Mouse (Mus musculus) inflammation-experienced regulatory T-cells, adult 6 months (primary cell): ENCODE measurements around the gene Sall4. TPM values are rescaled to one million over a fixed set of nuclear protein-coding genes. Genes with fewer than 3 reads are reported as not detected.

ENCODE experiments used
- ATAC-seq: one replicate; pipeline ENCODE4 v1.8.0; 2017
- polyA plus RNA-seq, 3 experiments: library from polyadenylated mRNA; unstranded; fragments of 100-300 nt; shearing (Covaris generic); gene quantifications; one replicate each; pipeline ENCODE4 v1.2.1; 2017

The Sall4 gene
- under 1 TPM in 1 of 3 experiments, not detected in 2; 0.13 TPM for polyA plus RNA-seq

- ATAC-seq: no peak
These were observed at the start of gene Sall4 for GRCm38 (mm10) chr2:168767582-168767981. TSS of gene Sall4 (minus strand) at chr2:168767943.

GRCm38 (mm10) chr2:168813243-168813642 is 45.5 kb upstream of the Sall4 start:
- ATAC-seq: no peak

GRCm38 (mm10) chr2:168809895-168810294 is 42.2 kb upstream of the Sall4 start:
- ATAC-seq: no peak

- no peak for ATAC-seq
These were observed 39.9 kb upstream of the Sall4 start for GRCm38 (mm10) chr2:168807681-168808080.

- no peak for ATAC-seq
These were observed 36.1 kb upstream of the Sall4 start for GRCm38 (mm10) chr2:168803849-168804248.

- ATAC-seq: no peak
These were observed 31.6 kb upstream of the Sall4 start for GRCm38 (mm10) chr2:168799326-168799725.

GRCm38 (mm10) chr2:168798921-168799320 is 31.2 kb upstream of the Sall4 start:
- no peak for ATAC-seq

- ATAC-seq: no peak
These were observed 23.5 kb upstream of the Sall4 start for GRCm38 (mm10) chr2:168791115-168791802.

- ATAC-seq: no peak
These were observed 18.4 kb upstream of the Sall4 start for GRCm38 (mm10) chr2:168786174-168786573.

- no peak for ATAC-seq
These were observed 12.9 kb upstream of the Sall4 start for GRCm38 (mm10) chr2:168780596-168780995.

GRCm38 (mm10) chr2:168780024-168780423 is 12.3 kb upstream of the Sall4 start:
- ATAC-seq: no peak

- ATAC-seq: no peak
These were observed 9.7 kb upstream of the Sall4 start for GRCm38 (mm10) chr2:168777481-168777880.

GRCm38 (mm10) chr2:168776238-168776637 is 8.5 kb upstream of the Sall4 start:
- ATAC-seq: no peak

- no peak for ATAC-seq
These were observed 1.5 kb upstream of the Sall4 start for GRCm38 (mm10) chr2:168769259-168769658.

- ATAC-seq: no peak
These were observed 993 bp downstream of the Sall4 start for GRCm38 (mm10) chr2:168766538-168767361.

- no peak for ATAC-seq
These were observed 1.8 kb downstream of the Sall4 start for GRCm38 (mm10) chr2:168765696-168766537.

- no peak for ATAC-seq
These were observed 2.6 kb downstream of the Sall4 start for GRCm38 (mm10) chr2:168765065-168765681.

- ATAC-seq: no peak
These were observed 3.3 kb downstream of the Sall4 start for GRCm38 (mm10) chr2:168764460-168764867.

- no peak for ATAC-seq
These were observed 4.0 kb downstream of the Sall4 start for GRCm38 (mm10) chr2:168763785-168764184.

- no peak for ATAC-seq
These were observed 5.3 kb downstream of the Sall4 start for GRCm38 (mm10) chr2:168762411-168762815.

GRCm38 (mm10) chr2:168761954-168762353 is 5.8 kb downstream of the Sall4 start:
- ATAC-seq: no peak

- no peak for ATAC-seq
These were observed 6.6 kb downstream of the Sall4 start for GRCm38 (mm10) chr2:168761141-168761540.
